Mouse (Mus musculus): ENCODE measurements at regions not wholly inside any gene's neighbourhood (a gene's known extent, or its start where the extent isn't known, plus 50 kb on each side); places are given as distances from the start of the nearest gene placed in this dataset.

DNA sequence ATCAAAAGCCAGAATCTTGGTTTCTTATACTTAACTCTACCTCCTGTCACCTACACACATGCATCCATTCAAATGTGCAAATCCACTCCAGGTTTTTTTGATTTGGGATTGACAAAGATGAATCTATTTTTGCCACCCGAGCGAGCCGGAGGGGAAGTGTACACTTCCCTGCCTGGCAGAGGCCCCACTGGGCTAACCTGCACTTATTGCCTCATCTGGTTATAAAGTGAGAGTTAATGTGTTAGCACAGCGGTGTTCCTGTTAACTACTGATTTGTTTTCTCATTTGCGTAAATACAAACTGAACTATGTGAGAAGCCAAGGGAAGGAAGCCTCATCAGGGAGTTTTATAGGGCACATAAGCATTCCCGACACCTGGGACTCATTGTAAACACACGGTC, 721.4 kb downstream of the Rab28 start:
- Histone ChIP-seq H3K27me3 (ENCODE audit: control insufficient read depth, insufficient read depth, low read length) (no peaks in the 10 kb centered on the region), H3K4me1 (ENCODE audit: control insufficient read depth, insufficient read depth, low read length) (no peaks in the 10 kb centered on the region), H3K9me3 (replicated peaks; ENCODE audit: control insufficient read depth, low read length) (no peaks in the 10 kb centered on the region), H3K27ac (ENCODE audit: low read depth, low read length) (no peak overlapping the region), H3K4me3 (ENCODE audit: low read depth, low read length) (no peak overlapping the region), H3K36me3 (ENCODE audit: control insufficient read depth, insufficient read depth, low read length) (no peaks in the 10 kb centered on the region), H3K9ac (ENCODE audit: low read depth, low read length) (no peak overlapping the region), H3K4me2 (no peak overlapping the region)
- 77% methylated on average over 7 of the region's 7 CpGs for WGBS (ENCODE audit: insufficient replicate concordance)
- no peak for ATAC-seq (replicated peaks; ENCODE audit: insufficient number of reproducible peaks, low FRiP score, low TSS enrichment)

DNA sequence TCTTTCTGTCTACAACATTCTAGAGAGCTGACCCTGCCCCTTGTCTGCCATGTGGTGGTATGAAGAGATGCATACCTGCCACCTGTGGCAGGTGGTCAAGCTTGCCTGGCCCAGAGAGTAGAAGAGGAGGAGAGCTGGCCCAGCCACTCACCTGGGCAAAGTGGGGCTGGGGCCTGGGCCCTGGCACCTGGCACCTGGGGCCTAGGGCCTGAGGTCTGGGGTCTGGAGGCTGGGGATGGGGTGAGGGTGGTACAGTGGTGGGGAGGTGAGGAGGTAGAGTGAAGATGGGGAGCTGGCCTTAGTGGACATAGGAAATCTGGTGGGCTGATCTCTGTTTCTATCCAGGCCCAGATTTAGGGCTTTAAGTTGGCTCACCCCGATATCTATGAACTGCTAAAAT, 733.1 kb downstream of the Rab28 start:
- no peaks in the 10 kb centered on the region for H3K9me3 ChIP-seq (replicated peaks; ENCODE audit: control insufficient read depth, low read length)
- no peak for ATAC-seq (replicated peaks; ENCODE audit: insufficient number of reproducible peaks, low FRiP score, low TSS enrichment)
- H3K4me2 ChIP-seq = no peak overlapping the region
- no peaks in the 10 kb centered on the region for H3K27me3 ChIP-seq (ENCODE audit: control insufficient read depth, insufficient read depth, low read length)
- no peak overlapping the region for H3K9ac ChIP-seq (ENCODE audit: low read depth, low read length)
- no peak overlapping the region for H3K27ac ChIP-seq (ENCODE audit: low read depth, low read length)
- no peak overlapping the region for H3K4me3 ChIP-seq (ENCODE audit: low read depth, low read length)
- H3K4me1 ChIP-seq (ENCODE audit: control insufficient read depth, insufficient read depth, low read length) = no peaks in the 10 kb centered on the region
- WGBS (ENCODE audit: insufficient replicate concordance) = 90% methylated on average over 1 of the region's 1 CpGs
- no peaks in the 10 kb centered on the region for H3K36me3 ChIP-seq (ENCODE audit: control insufficient read depth, insufficient read depth, low read length)

DNA sequence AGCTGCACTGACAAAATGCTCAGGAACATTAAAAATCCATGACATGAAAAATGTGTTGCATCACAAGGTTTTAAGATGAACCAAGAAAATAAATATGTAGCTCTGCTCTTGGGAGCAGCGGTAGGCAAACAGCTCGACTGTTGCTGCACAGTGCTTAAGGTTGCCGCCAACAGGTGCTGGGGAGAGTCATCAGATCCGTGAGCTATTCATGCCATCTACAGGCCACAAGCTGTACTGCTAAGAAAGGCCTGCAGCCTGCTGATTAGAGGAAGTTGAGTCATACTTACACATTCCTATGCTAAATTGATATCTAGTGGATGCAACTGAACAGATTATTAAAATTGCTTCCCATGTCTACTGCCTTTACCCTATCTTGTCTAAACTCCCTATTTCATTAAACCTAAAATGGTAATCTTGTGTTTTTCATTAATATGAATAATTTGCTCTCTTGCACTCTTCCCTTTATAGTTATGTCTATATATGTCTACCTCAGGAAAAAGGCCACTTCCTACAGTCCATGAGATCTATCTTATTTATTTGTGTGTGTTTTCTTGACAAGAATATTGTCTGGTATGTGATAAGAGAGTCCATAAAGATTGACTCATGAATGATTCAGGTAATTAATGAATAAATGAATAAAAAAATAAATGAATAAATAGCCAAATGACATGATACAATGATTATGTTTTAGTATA, 754.9 kb downstream of the Rab28 start:
- 5% methylated on average over 4 of the region's 4 CpGs for WGBS (ENCODE audit: insufficient replicate concordance)
- Histone ChIP-seq H3K4me3 (ENCODE audit: low read depth, low read length) (no peak overlapping the region), H3K4me1 (ENCODE audit: control insufficient read depth, insufficient read depth, low read length) (no peaks in the 10 kb centered on the region), H3K9me3 (replicated peaks; ENCODE audit: control insufficient read depth, low read length) (no peaks in the 10 kb centered on the region), H3K27ac (ENCODE audit: low read depth, low read length) (no peak overlapping the region), H3K27me3 (ENCODE audit: control insufficient read depth, insufficient read depth, low read length) (no peaks in the 10 kb centered on the region), H3K36me3 (ENCODE audit: control insufficient read depth, insufficient read depth, low read length) (no peaks in the 10 kb centered on the region), H3K4me2 (no peak overlapping the region), H3K9ac (ENCODE audit: low read depth, low read length) (no peak overlapping the region)
- ATAC-seq (replicated peaks; ENCODE audit: insufficient number of reproducible peaks, low FRiP score, low TSS enrichment) = no peak; the same call in 1 of the 2 replicates

DNA sequence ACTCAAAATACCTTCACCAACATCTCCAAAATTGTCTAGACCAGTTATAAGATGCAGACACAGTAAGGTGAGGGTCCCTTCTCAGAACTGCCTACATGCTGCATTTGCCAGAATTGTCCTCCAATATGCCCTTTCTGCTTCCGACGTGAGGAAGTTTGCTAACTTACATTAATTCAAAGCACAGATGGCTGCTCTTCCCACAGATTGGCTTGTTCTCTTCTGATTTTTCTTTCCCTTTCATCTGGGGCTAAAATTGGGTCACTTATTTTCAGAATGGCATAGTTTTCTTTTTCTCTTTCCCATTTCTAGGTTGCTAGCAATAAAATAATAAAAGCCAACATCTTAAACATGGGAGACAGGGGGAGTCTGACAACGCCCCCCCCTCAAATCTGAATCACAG, 778.8 kb downstream of the Rab28 start:
- ATAC-seq (replicated peaks; ENCODE audit: insufficient number of reproducible peaks, low FRiP score, low TSS enrichment) = no peak
- WGBS (ENCODE audit: insufficient replicate concordance) = 79% methylated on average over 3 of the region's 3 CpGs

DNA sequence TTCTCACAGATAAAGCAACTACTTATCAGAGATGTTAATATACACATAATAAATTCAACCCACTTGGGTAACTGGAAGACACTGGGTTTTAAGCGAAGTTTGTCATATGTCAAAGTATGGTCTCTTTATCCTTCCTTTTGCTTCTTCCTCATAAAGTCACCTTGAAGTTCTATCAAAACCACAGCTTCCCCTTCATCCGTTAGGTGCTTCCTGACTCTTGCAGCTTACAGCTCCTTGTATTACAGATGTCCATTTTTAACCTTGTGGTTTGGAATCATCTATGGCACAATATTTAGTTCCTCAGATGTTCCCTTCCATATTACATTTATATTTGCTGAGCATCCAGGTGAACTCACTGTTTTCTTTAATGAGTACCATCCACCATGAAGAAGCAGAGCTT, 787.0 kb downstream of the Rab28 start:
- Histone ChIP-seq H3K4me1 (ENCODE audit: control insufficient read depth, insufficient read depth, low read length) (no peaks in the 10 kb centered on the region), H3K27ac (ENCODE audit: low read depth, low read length) (no peak overlapping the region), H3K4me2 (no peak overlapping the region), H3K27me3 (ENCODE audit: control insufficient read depth, insufficient read depth, low read length) (no peaks in the 10 kb centered on the region), H3K36me3 (ENCODE audit: control insufficient read depth, insufficient read depth, low read length) (no peaks in the 10 kb centered on the region), H3K4me3 (ENCODE audit: low read depth, low read length) (no peak overlapping the region), H3K9ac (ENCODE audit: low read depth, low read length) (no peak overlapping the region), H3K9me3 (replicated peaks; ENCODE audit: control insufficient read depth, low read length) (no peaks in the 10 kb centered on the region)
- ATAC-seq (replicated peaks; ENCODE audit: insufficient number of reproducible peaks, low FRiP score, low TSS enrichment) = no peak
- 72% methylated on average over 2 of the region's 2 CpGs for WGBS (ENCODE audit: insufficient replicate concordance)

More for the DNA sequence above, 778.8 kb downstream of the Rab28 start:
- Histone ChIP-seq H3K4me1 (ENCODE audit: control insufficient read depth, insufficient read depth, low read length) (no peaks in the 10 kb centered on the region), H3K36me3 (ENCODE audit: control insufficient read depth, insufficient read depth, low read length) (no peaks in the 10 kb centered on the region), H3K27ac (ENCODE audit: low read depth, low read length) (no peak overlapping the region), H3K9ac (ENCODE audit: low read depth, low read length) (no peak overlapping the region), H3K9me3 (replicated peaks; ENCODE audit: control insufficient read depth, low read length) (no peaks in the 10 kb centered on the region), H3K4me2 (no peak overlapping the region), H3K27me3 (ENCODE audit: control insufficient read depth, insufficient read depth, low read length) (no peaks in the 10 kb centered on the region), H3K4me3 (ENCODE audit: low read depth, low read length) (no peak overlapping the region)

DNA sequence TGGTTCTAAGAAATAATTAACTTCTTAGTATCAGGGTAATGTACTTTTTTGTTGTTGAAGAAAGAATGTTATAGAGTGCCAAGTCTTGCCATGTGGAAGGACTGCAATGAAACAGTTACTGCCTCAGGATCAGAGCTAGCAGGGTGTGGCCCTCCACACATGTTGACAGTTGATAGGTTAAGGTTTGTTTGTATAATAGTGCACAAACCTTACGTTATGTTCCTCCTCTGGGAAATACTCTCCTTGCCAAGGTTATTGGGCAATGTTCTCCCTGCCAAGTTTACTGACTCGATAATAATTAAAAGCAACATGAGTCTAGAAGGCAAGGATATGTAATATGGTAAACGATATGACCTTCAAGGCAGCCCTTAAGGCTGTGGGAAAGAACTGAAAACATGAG, 799.2 kb downstream of the Rab28 start:
- no peak overlapping the region for H3K9ac ChIP-seq (ENCODE audit: low read depth, low read length)
- no peak overlapping the region for H3K4me2 ChIP-seq
- no peaks in the 10 kb centered on the region for H3K27me3 ChIP-seq (ENCODE audit: control insufficient read depth, insufficient read depth, low read length)
- H3K4me3 ChIP-seq (ENCODE audit: low read depth, low read length) = no peak overlapping the region
- H3K36me3 ChIP-seq (ENCODE audit: control insufficient read depth, insufficient read depth, low read length) = no peaks in the 10 kb centered on the region
- H3K9me3 ChIP-seq (replicated peaks; ENCODE audit: control insufficient read depth, low read length) = no peaks in the 10 kb centered on the region
- H3K4me1 ChIP-seq (ENCODE audit: control insufficient read depth, insufficient read depth, low read length) = no peaks in the 10 kb centered on the region
- H3K27ac ChIP-seq (ENCODE audit: low read depth, low read length) = no peak overlapping the region
- 65% methylated on average over 3 of the region's 3 CpGs for WGBS (ENCODE audit: insufficient replicate concordance)
- ATAC-seq (replicated peaks; ENCODE audit: insufficient number of reproducible peaks, low FRiP score, low TSS enrichment) = no peak

DNA sequence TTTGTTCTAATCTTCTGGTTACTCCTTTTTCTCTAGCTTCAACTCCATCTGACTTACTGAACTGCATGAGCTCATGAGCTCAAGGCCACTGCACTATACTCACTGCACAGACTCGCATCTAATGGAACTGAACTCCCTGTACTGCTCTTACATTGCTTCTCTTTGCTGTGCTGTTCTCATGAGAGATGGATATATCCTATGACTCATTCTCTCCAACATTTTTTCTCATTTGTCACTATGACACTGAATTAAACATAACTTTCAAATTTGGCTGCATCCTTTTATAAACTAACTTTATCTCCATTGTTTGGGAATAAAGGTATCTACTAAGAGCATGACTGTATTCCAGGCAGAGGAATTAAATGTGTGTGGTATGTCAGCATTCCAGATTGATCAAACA, 806.2 kb downstream of the Rab28 start:
- Histone ChIP-seq H3K9me3 (replicated peaks; ENCODE audit: control insufficient read depth, low read length) (no peaks in the 10 kb centered on the region), H3K27me3 (ENCODE audit: control insufficient read depth, insufficient read depth, low read length) (no peaks in the 10 kb centered on the region), H3K4me3 (ENCODE audit: low read depth, low read length) (no peak overlapping the region), H3K9ac (ENCODE audit: low read depth, low read length) (no peak overlapping the region), H3K36me3 (ENCODE audit: control insufficient read depth, insufficient read depth, low read length) (no peaks in the 10 kb centered on the region), H3K4me2 (no peak overlapping the region), H3K27ac (ENCODE audit: low read depth, low read length) (no peak overlapping the region), H3K4me1 (ENCODE audit: control insufficient read depth, insufficient read depth, low read length) (no peaks in the 10 kb centered on the region)
- no peak for ATAC-seq (replicated peaks; ENCODE audit: insufficient number of reproducible peaks, low FRiP score, low TSS enrichment)
- 83% methylated on average over 1 of the region's 1 CpGs for WGBS (ENCODE audit: insufficient replicate concordance)

DNA sequence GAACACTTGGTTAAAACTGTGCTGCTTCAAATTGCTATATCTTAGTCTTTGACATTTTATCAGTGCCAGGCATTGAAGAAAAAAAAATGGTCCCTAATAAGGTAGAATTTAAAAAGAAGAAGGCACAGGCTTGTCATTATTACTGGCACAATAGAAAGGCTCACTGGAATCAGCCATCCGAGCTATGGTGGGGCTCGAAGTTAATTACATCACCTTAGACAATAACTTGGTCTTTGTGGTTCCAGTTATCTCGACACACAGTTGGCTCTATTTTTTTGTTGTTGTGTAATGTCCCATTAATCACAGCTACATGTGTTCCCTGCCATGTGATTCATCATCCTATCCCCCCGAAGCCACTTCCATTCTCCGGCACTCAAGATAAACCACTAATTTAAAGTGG, 825.1 kb downstream of the Rab28 start:
- Histone ChIP-seq H3K4me2 (no peak overlapping the region), H3K4me3 (ENCODE audit: low read depth, low read length) (no peak overlapping the region), H3K27ac (ENCODE audit: low read depth, low read length) (no peak overlapping the region), H3K9ac (ENCODE audit: low read depth, low read length) (no peak overlapping the region), H3K4me1 (ENCODE audit: control insufficient read depth, insufficient read depth, low read length) (no peaks in the 10 kb centered on the region), H3K27me3 (ENCODE audit: control insufficient read depth, insufficient read depth, low read length) (no peaks in the 10 kb centered on the region), H3K9me3 (replicated peaks; ENCODE audit: control insufficient read depth, low read length) (no peaks in the 10 kb centered on the region), H3K36me3 (ENCODE audit: control insufficient read depth, insufficient read depth, low read length) (no peaks in the 10 kb centered on the region)
- no peak for ATAC-seq (replicated peaks; ENCODE audit: insufficient number of reproducible peaks, low FRiP score, low TSS enrichment)
- 81% methylated on average over 5 of the region's 5 CpGs for WGBS (ENCODE audit: insufficient replicate concordance)

DNA sequence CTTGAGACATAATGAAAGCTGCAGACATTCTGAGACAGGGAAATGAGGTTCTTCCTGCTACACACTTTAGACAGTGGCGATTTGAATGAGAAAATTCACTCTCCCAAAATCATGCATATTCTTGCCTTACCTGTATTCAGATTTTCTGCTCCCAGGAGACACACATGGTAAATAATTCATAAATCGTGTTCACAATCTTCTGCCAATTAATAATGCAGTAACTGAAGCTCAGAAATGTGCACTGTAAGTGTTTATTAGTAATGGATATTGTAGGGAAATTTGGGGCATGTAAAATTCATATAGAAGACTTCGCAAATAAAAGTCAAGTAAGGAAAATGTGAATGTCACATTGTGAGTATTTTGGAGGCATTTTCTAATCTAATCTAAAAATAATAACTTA, 830.2 kb downstream of the Rab28 start:
- H3K4me3 ChIP-seq (ENCODE audit: low read depth, low read length) = no peak overlapping the region
- WGBS (ENCODE audit: insufficient replicate concordance) = 62% methylated on average over 3 of the region's 3 CpGs
- no peak overlapping the region for H3K27ac ChIP-seq (ENCODE audit: low read depth, low read length)
- H3K9me3 ChIP-seq (replicated peaks; ENCODE audit: control insufficient read depth, low read length) = no peaks in the 10 kb centered on the region
- no peak for ATAC-seq (replicated peaks; ENCODE audit: insufficient number of reproducible peaks, low FRiP score, low TSS enrichment)
- no peaks in the 10 kb centered on the region for H3K27me3 ChIP-seq (ENCODE audit: control insufficient read depth, insufficient read depth, low read length)
- no peaks in the 10 kb centered on the region for H3K4me1 ChIP-seq (ENCODE audit: control insufficient read depth, insufficient read depth, low read length)
- H3K9ac ChIP-seq (ENCODE audit: low read depth, low read length) = no peak overlapping the region
- H3K4me2 ChIP-seq = no peak overlapping the region
- H3K36me3 ChIP-seq (ENCODE audit: control insufficient read depth, insufficient read depth, low read length) = no peaks in the 10 kb centered on the region

Data from heart, embryonic 11.5 days (tissue).